Mouse (Mus musculus) limb, embryonic 14.5 days (tissue): Measurements from ENCODE around the gene Nt5dc1. TPM values are rescaled to one million over a fixed set of nuclear protein-coding genes. Genes with fewer than 3 reads are reported as not detected.
A peak's percentile ranks its signal among the peaks of the same experiment; 100 is the strongest.

Experiments
- ATAC-seq: fragments of 200-750 bp; cut with Nextera tagmentation; 2 replicates; pipeline ENCODE4 v1.8.0; 2017; ENCODE audit warnings: low read depth, moderate number of reproducible peaks, moderate TSS enrichment; ENCODE audit not compliant: low FRiP score
- DNase-seq: peaks from one replicate; pipeline ENCODE4 v3.0.0-alpha.2; 2015; ENCODE audit warnings: low spot score
- H3K27ac ChIP-seq: fragments of 300-500 bp; sonication (generic); replicated peaks from 2 replicates; pipeline ENCODE4 v1.5.1; 2014; ENCODE audit warnings: low read depth, mild to moderate bottlenecking, low read length, moderate library complexity, mixed read lengths
- H3K27me3 ChIP-seq: fragments of 300-500 bp; sonication (generic); 2 replicates; pipeline ENCODE4 v1.6.1; 2014; ENCODE audit warnings: low read length, mixed read lengths; ENCODE audit not compliant: control insufficient read depth, insufficient read depth
- H3K36me3 ChIP-seq: fragments of 300-500 bp; sonication (generic); 2 replicates; pipeline ENCODE4 v1.6.1; 2014; ENCODE audit warnings: mild to moderate bottlenecking, low read length, moderate library complexity, mixed read lengths; ENCODE audit not compliant: control insufficient read depth, insufficient read depth
- H3K4me1 ChIP-seq: fragments of 300-500 bp; sonication (generic); 2 replicates; pipeline ENCODE4 v1.6.1; 2014; ENCODE audit warnings: antibody characterized with exemption, low read length, mixed read lengths; ENCODE audit not compliant: control insufficient read depth, insufficient read depth
- H3K4me2 ChIP-seq: fragments of 300-500 bp; sonication (generic); replicated peaks from 2 replicates; pipeline ENCODE4 v1.6.1; 2014; ENCODE audit warnings: low read depth, mild to moderate bottlenecking, low read length, moderate library complexity; ENCODE audit not compliant: severe bottlenecking
- H3K4me3 ChIP-seq: fragments of 300-500 bp; sonication (generic); replicated peaks from 2 replicates; pipeline ENCODE4 v1.5.1; 2014; ENCODE audit warnings: low read length
- H3K9ac ChIP-seq: fragments of 300-500 bp; sonication (generic); 2 replicates; pipeline ENCODE4 v1.6.1; 2014; ENCODE audit warnings: mild to moderate bottlenecking, low read depth, low read length, moderate library complexity; ENCODE audit not compliant: severe bottlenecking
- H3K9me3 ChIP-seq: fragments of 300-500 bp; sonication (generic); 2 replicates; pipeline ENCODE4 v1.6.1; 2016; ENCODE audit warnings: low read length; ENCODE audit not compliant: control insufficient read depth
- POLR2A ChIP-seq: fragments of 200-500 bp; IDR thresholded peaks from 2 replicates; pipeline ENCODE4 v1.8.0; 2012; ENCODE audit warnings: inconsistent platforms, mild to moderate bottlenecking, moderate library complexity, borderline replicate concordance; ENCODE audit not compliant: insufficient read depth, insufficient read length; ENCODE audit errors: extremely low read depth
- WGBS: fragments of 180-500 bp; shearing (Covaris S2); extraction: QIAGEN DNeasy Blood & Tissue Kit; methylation state at CpG from one replicate; pipeline ENCODE4 v1.1.7; 2014; 5-methylcytosine and 5-hydroxymethylcytosine counted together
- polyA plus RNA-seq, 2 experiments: library from polyadenylated mRNA; depleted of rRNA in 1 of 2; stranded (reverse) in 1 of 2; unstranded in 1 of 2; fragments of >200 nt; fragmentation: Nextera tagmentation in 1 of 2; extraction: Ambion mirVana in 1 of 2; gene quantifications; 2 replicates each; pipeline versions ENCODE4 v1.2.1 to v1.2.3; 2012 to 2014

Nt5dc1 gene
- polyA plus RNA-seq, 2 experiments, result 6.0 to 11.1 TPM

- Histone ChIP-seq H3K36me3 (no peaks in the 10 kb centered on the region), H3K9me3 (no peaks in the 10 kb centered on the region), H3K4me3 (no peak overlapping the region), H3K4me2 (no peak overlapping the region), H3K4me1 (no peaks in the 10 kb centered on the region), H3K27me3 (no peaks in the 10 kb centered on the region), H3K27ac (no peak overlapping the region), H3K9ac (no peak overlapping the region)
- DNase-seq (no peak), ATAC-seq (no peak)
- TF ChIP-seq POLR2A, result no peak
These were observed 54.6 kb downstream of the Nt5dc1 start for GRCm38 (mm10) chr10:34363756-34364155.

GRCm38 (mm10) chr10:34358263-34358662 lies 60.1 kb downstream of the Nt5dc1 start:
- whole genome bisulfite sequencing, result 80% methylated on average over 3 of the region's 3 CpGs
- H3K36me3 ChIP-seq, result no peaks in the 10 kb centered on the region
- TF ChIP-seq POLR2A, result no peak
- no peak overlapping the region for H3K4me2 ChIP-seq
- no peaks in the 10 kb centered on the region for H3K27me3 ChIP-seq
- ATAC-seq (no peak), DNase-seq (no peak)
- no peaks in the 10 kb centered on the region for H3K9me3 ChIP-seq
- H3K9ac ChIP-seq, result no peak overlapping the region
- H3K4me3 ChIP-seq, result no peak overlapping the region
- H3K4me1 ChIP-seq, result no peaks in the 10 kb centered on the region
- no peak overlapping the region for H3K27ac ChIP-seq

- H3K27ac ChIP-seq, result no peak overlapping the region
- no peaks in the 10 kb centered on the region for H3K36me3 ChIP-seq
- ATAC-seq (no peak), DNase-seq (no peak)
- no peak for TF ChIP-seq POLR2A
- H3K9me3 ChIP-seq, result no peaks in the 10 kb centered on the region
- H3K9ac ChIP-seq, result no peak overlapping the region
- H3K27me3 ChIP-seq, result no peaks in the 10 kb centered on the region
- H3K4me1 ChIP-seq, result no peaks in the 10 kb centered on the region
- H3K4me2 ChIP-seq, result no peak overlapping the region
- 61% methylated on average over 4 of the region's 4 CpGs for WGBS
- H3K4me3 ChIP-seq, result no peak overlapping the region
These were observed 66.2 kb downstream of the Nt5dc1 start for GRCm38 (mm10) chr10:34352166-34352565.

GRCm38 (mm10) chr10:34341886-34342285 lies 76.5 kb downstream of the Nt5dc1 start:
- H3K9me3 ChIP-seq, result no peaks in the 10 kb centered on the region
- no peak for ATAC-seq
- no peak overlapping the region for H3K4me2 ChIP-seq
- no peak overlapping the region for H3K27ac ChIP-seq
- no peak for TF ChIP-seq POLR2A
- DNase-seq, result no peak
- 55% methylated on average over 1 of the region's 1 CpGs for WGBS
- H3K27me3 ChIP-seq, result no peaks in the 10 kb centered on the region
- H3K4me3 ChIP-seq, result no peak overlapping the region
- no peak overlapping the region for H3K9ac ChIP-seq
- no peaks in the 10 kb centered on the region for H3K36me3 ChIP-seq
- H3K4me1 ChIP-seq, result no peaks in the 10 kb centered on the region

- H3K9ac ChIP-seq, result no peak overlapping the region
- H3K4me1 ChIP-seq, result no peaks in the 10 kb centered on the region
- H3K36me3 ChIP-seq, result no peaks in the 10 kb centered on the region
These were observed 77.3 kb downstream of the Nt5dc1 start for GRCm38 (mm10) chr10:34341014-34341413.

GRCm38 (mm10) chr10:34328310-34328709 lies 90.0 kb downstream of the Nt5dc1 start:
- Histone ChIP-seq H3K4me2 (no peak overlapping the region), H3K27ac (no peak overlapping the region), H3K36me3 (no peaks in the 10 kb centered on the region; the same call in 1 of the 2 replicates), H3K4me1 (no peaks in the 10 kb centered on the region), H3K9me3 (no peaks in the 10 kb centered on the region), H3K4me3 (no peak overlapping the region), H3K27me3 (no peaks in the 10 kb centered on the region), H3K9ac (no peak overlapping the region)
- 0% methylated on average over 2 of the region's 2 CpGs for WGBS
- no peak for TF ChIP-seq POLR2A
- ATAC-seq, result peak; percentile 70; the same call in 1 of the 2 replicates
- DNase-seq, result peak; percentile 78

More at GRCm38 (mm10) chr10:34341014-34341413, 77.3 kb downstream of the Nt5dc1 start:
- no peak for TF ChIP-seq POLR2A
- Histone ChIP-seq H3K4me2 (no peak overlapping the region), H3K27ac (no peak overlapping the region), H3K27me3 (no peaks in the 10 kb centered on the region), H3K9me3 (no peaks in the 10 kb centered on the region), H3K4me3 (no peak overlapping the region)
- DNase-seq, result no peak
- ATAC-seq, result no peak
- WGBS, result 51% methylated on average over 6 of the region's 6 CpGs
